Comparison of ENCODE assay signal across 8 mouse cellular contexts in the genomic region with DNA sequence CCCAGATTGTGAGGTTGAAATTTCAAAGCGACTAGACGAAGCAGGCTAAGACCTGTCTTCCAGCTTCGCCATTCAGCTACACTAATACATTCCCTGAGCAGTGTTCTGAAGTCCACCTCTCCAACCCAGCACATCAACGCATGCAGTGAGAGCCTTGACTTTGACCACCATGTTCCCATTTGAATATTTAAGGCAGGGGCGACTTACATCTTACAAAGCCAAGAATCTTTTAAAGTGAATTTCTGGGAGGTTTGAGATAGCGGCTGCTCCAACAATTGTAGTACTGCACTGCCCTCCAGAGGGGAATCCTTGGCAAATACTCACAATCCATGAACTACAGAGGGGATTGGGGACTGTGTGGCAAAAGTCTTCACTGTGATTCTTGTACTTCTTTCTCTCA.
A peak's percentile ranks its signal among the peaks of the same experiment; 100 is the strongest.
DNase-seq lines count a peak whose midpoint lies in the region; ATAC-seq and TF ChIP-seq lines count a peak whose summit lies in the region.

No protein-coding gene starts in this region.

- no peaks in the 10 kb centered on the region for H3K4me1 ChIP-seq in embryonic facial prominence, embryonic 14.5 days (ENCODE audit: control insufficient read depth, insufficient read depth, low read length)
- H3K4me1 ChIP-seq in hindbrain, embryonic 12.5 days: no peaks in the 10 kb centered on the region; the same call in 1 of the 2 replicates
- H3K4me1 ChIP-seq in midbrain, embryonic 16.5 days (ENCODE audit: control insufficient read depth, insufficient read depth, low read length): no peaks in the 10 kb centered on the region
- peaks cover 5% of the 10 kb centered on the region for H3K4me1 ChIP-seq in thymus, adult 2 months (replicated peaks; ENCODE audit: control insufficient read depth, insufficient read depth, low read length)

- H3K9me3 ChIP-seq in embryonic facial prominence, embryonic 14.5 days (ENCODE audit: control insufficient read depth, low read length): no peaks in the 10 kb centered on the region
- no peaks in the 10 kb centered on the region for H3K9me3 ChIP-seq in hindbrain, embryonic 12.5 days (replicated peaks)
- H3K9me3 ChIP-seq in midbrain, embryonic 16.5 days (replicated peaks; ENCODE audit: control insufficient read depth, low read length, poor library complexity, severe bottlenecking): no peaks in the 10 kb centered on the region

- peak; percentile 70 for TF ChIP-seq CTCF in Patski (IDR thresholded peaks at IDR 0.05)
- TF ChIP-seq CTCF in thymus, adult 2 months (IDR thresholded peaks at IDR 0.05; ENCODE audit: borderline replicate concordance, control insufficient read depth, extremely low read depth, insufficient read depth, low read length, poor library complexity): no peak

- 0 out of 2 replicates have a peak overlapping the region, but pooled peaks have one; percentile 15 for H3K4me3 ChIP-seq in embryonic facial prominence, embryonic 14.5 days (ENCODE audit: low read depth, low read length)
- no peak overlapping the region for H3K4me3 ChIP-seq in hindbrain, embryonic 12.5 days
- peak overlapping the region; percentile 17; the same call in 1 of the 2 replicates for H3K4me3 ChIP-seq in midbrain, embryonic 16.5 days (ENCODE audit: low read depth, low read length)
- no peak overlapping the region for H3K4me3 ChIP-seq in thymus, adult 2 months (ENCODE audit: control insufficient read depth, insufficient read depth, low read length)

- 26% methylated on average over 6 of the region's 6 CpGs for WGBS in embryonic facial prominence, embryonic 14.5 days
- 38% methylated on average over 6 of the region's 6 CpGs for WGBS in hindbrain, embryonic 12.5 days
- 35% methylated on average over 6 of the region's 6 CpGs for WGBS in midbrain, embryonic 16.5 days
- WGBS in thymus, adult 2 months: 80% methylated on average over 6 of the region's 6 CpGs

- H3K27me3 ChIP-seq in Patski: peaks cover 34% of the 10 kb centered on the region
- H3K27me3 ChIP-seq in embryonic facial prominence, embryonic 14.5 days (replicated peaks; ENCODE audit: control insufficient read depth, insufficient read depth, low read length): no peaks in the 10 kb centered on the region
- H3K27me3 ChIP-seq in hindbrain, embryonic 12.5 days: no peaks in the 10 kb centered on the region
- H3K27me3 ChIP-seq in midbrain, embryonic 16.5 days (ENCODE audit: control insufficient read depth, insufficient read depth, low read depth, low read length): no peaks in the 10 kb centered on the region
- H3K27me3 ChIP-seq in thymus, adult 2 months (ENCODE audit: control insufficient read depth, insufficient read depth, low read length): no peaks in the 10 kb centered on the region

- H3K4me2 ChIP-seq in embryonic facial prominence, embryonic 14.5 days (ENCODE audit: low read depth, low read length): peak overlapping the region; percentile 44
- no peak overlapping the region; the same call in 1 of the 2 replicates for H3K4me2 ChIP-seq in hindbrain, embryonic 12.5 days (replicated peaks)
- H3K4me2 ChIP-seq in midbrain, embryonic 16.5 days (ENCODE audit: low read length): peak overlapping the region; percentile 49

- no peak overlapping the region for H3K27ac ChIP-seq in embryonic facial prominence, embryonic 14.5 days (replicated peaks; ENCODE audit: low read depth, low read length)
- no peak overlapping the region for H3K27ac ChIP-seq in hindbrain, embryonic 12.5 days
- H3K27ac ChIP-seq in midbrain, embryonic 16.5 days (ENCODE audit: low read length): no peak overlapping the region
- no peak overlapping the region for H3K27ac ChIP-seq in thymus, adult 2 months (ENCODE audit: control insufficient read depth, insufficient read depth, low read length)

- peak; percentile 11 for DNase-seq in gastrocnemius, adult 18-20 months (ENCODE audit: low spot score)
- no peak for DNase-seq in gastrocnemius, adult 8-10 months (ENCODE audit: low spot score in 2 of 2)
- no peak for DNase-seq in Patski (ENCODE audit: low read depth, low spot score)
- DNase-seq in embryonic facial prominence, embryonic 14.5 days (ENCODE audit: low spot score): peak; percentile 85
- DNase-seq in left cerebral cortex, adult 11 months (ENCODE audit: low spot score): peak; percentile 31
- DNase-seq in thymus, adult 2 months: no peak

- in situ Hi-C loops in Patski (cut with MboI; ENCODE audit: low pct_unique_long_range_greater_than_20kb): loop anchor here (5.0 to 25.0 kb wide), 5 partner anchors 201 to 1271 kb away; a partner anchor contains a TSS

- CTCF ChIA-PET in Patski (lab: Charles Lee): interaction anchor here (0.9 kb wide), 1 partner anchor 525 kb away, joined by 3 read pairs; no protein-coding TSS in a partner anchor

- TF ChIP-seq POLR2A in thymus, adult 2 months (IDR thresholded peaks at IDR 0.05; ENCODE audit: control insufficient read depth, extremely low read depth, insufficient read depth, low read length, poor library complexity): no peak

- POLR2A ChIA-PET in Patski (lab: Charles Lee): no interaction called here

- H3K9ac ChIP-seq in embryonic facial prominence, embryonic 14.5 days (ENCODE audit: low read depth, low read length): no peak overlapping the region
- no peak overlapping the region for H3K9ac ChIP-seq in hindbrain, embryonic 12.5 days
- peak overlapping the region; percentile 27; the same call in 1 of the 2 replicates for H3K9ac ChIP-seq in midbrain, embryonic 16.5 days (ENCODE audit: low read depth, low read length)

- H3K36me3 ChIP-seq in embryonic facial prominence, embryonic 14.5 days (ENCODE audit: control insufficient read depth, insufficient read depth, low read length): no peaks in the 10 kb centered on the region
- no peaks in the 10 kb centered on the region for H3K36me3 ChIP-seq in hindbrain, embryonic 12.5 days
- H3K36me3 ChIP-seq in midbrain, embryonic 16.5 days (ENCODE audit: control insufficient read depth, insufficient read depth, low read length): no peaks in the 10 kb centered on the region
- no peaks in the 10 kb centered on the region for H3K36me3 ChIP-seq in thymus, adult 2 months (ENCODE audit: control insufficient read depth, insufficient read depth, low read length)

- no peak for ATAC-seq in Patski
- ATAC-seq in embryonic facial prominence, embryonic 14.5 days (ENCODE audit: low read depth): 0 out of 2 replicates have a peak, but pooled peaks have one; percentile 70
- ATAC-seq in hindbrain, embryonic 12.5 days (ENCODE audit: low FRiP score): peak; percentile 62; the same call in 1 of the 2 replicates
- peak; percentile 88 for ATAC-seq in midbrain, embryonic 16.5 days

Comparison
In these comparisons a context has a peak if more than half of its experiments do, and no peak if none do; other contexts are left out.
1. DNase-seq: peak in gastrocnemius, adult 18-20 months (single experiment), embryonic facial prominence, embryonic 14.5 days (single experiment) and left cerebral cortex, adult 11 months (single experiment); none in gastrocnemius, adult 8-10 months (0 of 2), Patski (single experiment) and thymus, adult 2 months (single experiment).
2. H3K4me3 ChIP-seq: peak in embryonic facial prominence, embryonic 14.5 days (single experiment) and midbrain, embryonic 16.5 days (single experiment); none in hindbrain, embryonic 12.5 days (single experiment) and thymus, adult 2 months (single experiment).